9 mouse cellular contexts compared by ENCODE assay signal in the genomic region with DNA sequence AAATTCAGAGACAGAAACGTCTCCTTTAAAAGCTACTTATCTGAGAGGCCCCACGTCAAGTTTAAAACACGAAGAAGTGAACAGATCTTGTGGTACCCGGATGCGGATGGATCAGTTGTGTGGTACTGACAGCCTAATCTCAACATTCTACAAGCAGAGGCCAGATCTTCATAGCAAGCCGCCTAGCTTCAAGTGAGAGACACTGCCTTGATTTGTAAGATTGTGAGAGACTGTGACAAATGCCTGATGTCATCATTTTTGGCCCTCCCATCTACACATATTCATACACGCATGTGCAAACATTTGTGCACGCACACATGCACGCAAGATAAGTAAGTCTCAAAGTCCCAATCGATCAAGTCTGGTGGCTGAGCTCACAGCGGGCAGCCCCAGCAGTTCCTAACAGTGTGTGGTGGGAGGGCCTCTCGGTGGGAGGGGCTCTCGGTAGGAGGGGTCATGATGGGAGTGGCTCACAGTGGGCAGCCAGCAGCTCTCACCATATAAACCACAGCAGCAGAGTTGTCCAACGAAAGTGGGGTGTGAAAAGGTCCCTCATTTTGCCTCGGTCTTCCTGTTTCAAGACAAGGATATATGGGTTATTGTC. TPM values are rescaled to one million over a fixed set of nuclear protein-coding genes. Genes with fewer than 3 reads are reported as not detected.
A peak's percentile ranks its signal among the peaks of the same experiment; 100 is the strongest.
DNase-seq lines count a peak whose midpoint lies in the region; ATAC-seq and TF ChIP-seq lines count a peak whose summit lies in the region.
"Had no signal": no experiment of that assay in that cellular context is flagged by ENCODE, and none has a peak within 500 bp of the region (broad histone marks: within the 10 kb centered on the region; RNA-seq: fewer than 3 reads in every experiment).

No protein-coding gene starts in this region.

- intact Hi-C loops in heart, postnatal 25 days (cut with DNase I), result no loop called here

- peak; percentile 9 to 17 for DNase-seq in heart, adult 18-20 months
- DNase-seq in heart, postnatal 25 days (ENCODE audit: low spot score), result no peak
- peak; percentile 74 for DNase-seq in CH12.LX (ENCODE audit: extremely low read depth)
- peak; percentile 84 for DNase-seq in lung, postnatal 10 days
- DNase-seq in layer of hippocampus, postnatal 36 days, result no peak
- DNase-seq in layer of hippocampus, adult 8-10 months (ENCODE audit: low spot score in 2 of 2), result no peak

- no peak for TF ChIP-seq CTCF in CH12.LX (conservative IDR thresholded peaks at IDR 0.05 in 1 of 2, IDR thresholded peaks at IDR 0.05 in 1 of 2; ENCODE audit: low read depth in 2 of 2, low read length in 2 of 2)

- in situ Hi-C loops in CH12.LX (cut with MboI; ENCODE audit: low pct_ligation_motif_present, low pct_unique_long_range_greater_than_20kb, low sequenced_read_pairs), result no loop called here

- H3K27me3 ChIP-seq in CH12.LX (replicated peaks), result peaks cover 3% of the 10 kb centered on the region
- H3K27me3 ChIP-seq in embryonic facial prominence, embryonic 12.5 days, result no peaks in the 10 kb centered on the region
- no peaks in the 10 kb centered on the region for H3K27me3 ChIP-seq in kidney, embryonic 16.5 days (ENCODE audit: insufficient read depth, low read length)
- H3K27me3 ChIP-seq: neural tube, embryonic 13.5 days had no signal

- peak; percentile 56; the same call in 1 of the 2 replicates for ATAC-seq in embryonic facial prominence, embryonic 12.5 days (ENCODE audit: insufficient number of reproducible peaks, insufficient read depth, low FRiP score, low TSS enrichment)
- ATAC-seq in kidney, embryonic 16.5 days (ENCODE audit: low FRiP score, low TSS enrichment), result peak; percentile 90

- 22% methylated on average over 15 of the region's 15 CpGs for WGBS in embryonic facial prominence, embryonic 12.5 days
- WGBS in kidney, embryonic 16.5 days, result 17% methylated on average over 15 of the region's 15 CpGs

- H3K36me3 ChIP-seq in CH12.LX (replicated peaks in 1 of 2; ENCODE audit: control insufficient read depth in 1 of 2, insufficient read depth in 1 of 2, low read length in 1 of 2), result no peaks in the 10 kb centered on the region
- no peaks in the 10 kb centered on the region for H3K36me3 ChIP-seq in embryonic facial prominence, embryonic 12.5 days
- no peaks in the 10 kb centered on the region for H3K36me3 ChIP-seq in kidney, embryonic 16.5 days (ENCODE audit: insufficient read depth, low read length)

- no peak for TF ChIP-seq RAD21 in CH12.LX (IDR thresholded peaks at IDR 0.05; ENCODE audit: low read depth, low read length)

- dilution Hi-C loops in CH12.LX (cut with MboI; ENCODE audit: extremely low pct_ligation_motif_present, extremely low pct_unique_long_range_greater_than_20kb, low sequenced_read_pairs), result no loop called here

- no peak overlapping the region for H3K4me3 ChIP-seq in CH12.LX (replicated peaks in 1 of 3; ENCODE audit: low read depth in 2 of 3, low read length in 2 of 3, poor library complexity in 1 of 3)
- no peak overlapping the region for H3K4me3 ChIP-seq in embryonic facial prominence, embryonic 12.5 days
- no peak overlapping the region for H3K4me3 ChIP-seq in kidney, embryonic 16.5 days (ENCODE audit: low read length)
- H3K4me3 ChIP-seq: neural tube, embryonic 13.5 days had no signal

- peaks cover 4 to 14% of the 10 kb centered on the region in 2 experiments for H3K4me1 ChIP-seq in CH12.LX (ENCODE audit: control insufficient read depth in 1 of 2, insufficient read depth in 2 of 2)
- H3K4me1 ChIP-seq in embryonic facial prominence, embryonic 12.5 days, result peaks cover 9% of the 10 kb centered on the region
- peaks cover 3% of the 10 kb centered on the region; the same call in 1 of the 2 replicates for H3K4me1 ChIP-seq in kidney, embryonic 16.5 days (ENCODE audit: insufficient read depth, low read length)
- H3K4me1 ChIP-seq: neural tube, embryonic 13.5 days had no signal

- H3K27ac ChIP-seq in CH12.LX (ENCODE audit: insufficient read depth, low read depth), result no peak overlapping the region
- no peak overlapping the region for H3K27ac ChIP-seq in embryonic facial prominence, embryonic 12.5 days
- H3K27ac ChIP-seq in kidney, embryonic 16.5 days (ENCODE audit: low read length), result no peak overlapping the region
- H3K27ac ChIP-seq: neural tube, embryonic 13.5 days had no signal

- TF ChIP-seq POLR2A in CH12.LX (IDR thresholded peaks at IDR 0.05; ENCODE audit: low read depth, low read length), result no peak

- H3K79me2 ChIP-seq in CH12.LX (replicated peaks; ENCODE audit: control insufficient read depth, extremely low read depth, insufficient read depth, poor library complexity, severe bottlenecking), result no peaks in the 10 kb centered on the region

- peak overlapping the region; percentile 5; the same call in 1 of the 2 replicates for H3K9ac ChIP-seq in CH12.LX (ENCODE audit: insufficient read depth, low read depth)
- no peak overlapping the region for H3K9ac ChIP-seq in embryonic facial prominence, embryonic 12.5 days
- H3K9ac ChIP-seq in kidney, embryonic 16.5 days (replicated peaks; ENCODE audit: low read length), result no peak overlapping the region
- H3K9ac ChIP-seq: neural tube, embryonic 13.5 days had no signal

- no peak for TF ChIP-seq EP300 in CH12.LX (IDR thresholded peaks at IDR 0.05; ENCODE audit: low read length)

- H3K4me2 ChIP-seq in CH12.LX (ENCODE audit: insufficient read depth, low read depth, poor library complexity, severe bottlenecking), result peak overlapping the region; percentile 48
- H3K4me2 ChIP-seq in embryonic facial prominence, embryonic 12.5 days (replicated peaks), result 0 out of 2 replicates have a peak overlapping the region, but pooled peaks have one; percentile 18
- peak overlapping the region; percentile 18; the same call in 1 of the 2 replicates for H3K4me2 ChIP-seq in kidney, embryonic 16.5 days (replicated peaks; ENCODE audit: low read depth, low read length)
- H3K4me2 ChIP-seq: neural tube, embryonic 13.5 days had no signal

- no peaks in the 10 kb centered on the region for H3K9me3 ChIP-seq in CH12.LX (replicated peaks; ENCODE audit: low read length)
- no peaks in the 10 kb centered on the region for H3K9me3 ChIP-seq in embryonic facial prominence, embryonic 12.5 days
- H3K9me3 ChIP-seq in kidney, embryonic 16.5 days (ENCODE audit: low read length), result no peaks in the 10 kb centered on the region
- H3K9me3 ChIP-seq: neural tube, embryonic 13.5 days had no signal

TF ChIP-seq in CH12.LX, 34 proteins besides CTCF, POLR2A, EP300 and RAD21:
- no peak for TF ChIP-seq MAFK (IDR thresholded peaks at IDR 0.05; ENCODE audit: insufficient replicate concordance, low read length)
- TF ChIP-seq SIN3A (IDR thresholded peaks at IDR 0.05; ENCODE audit: low read length), result 0 out of 2 replicates have a peak, but pooled peaks have one; percentile 20
- TF ChIP-seq BHLHE40 (IDR thresholded peaks at IDR 0.05; ENCODE audit: low read depth, low read length), result peak; percentile 48

RNA-seq across cellular contexts. Expression of gene Usp30, which starts 23.8 kb away (rescaled TPM):
- total RNA-seq in heart, adult 18-20 months (2021), result 10 to 100 TPM; 10.4 to 11.6 TPM
- total RNA-seq in heart, postnatal 25 days (2021), result 10 to 100 TPM in 1 of 2 experiments, 1 to 10 TPM in 1; 9.9 to 11.1 TPM
- total RNA-seq in CH12.LX (2012; rRNA removed) (11.5 and 13.0 TPM in 2 replicates), CH12.LX (2014; rRNA removed) (13.0 and 15.5 TPM in 2 replicates)
- 14.5 and 16.1 TPM in 2 replicates for polyA plus RNA-seq in CH12.LX (2012; ENCODE audit: insufficient read length, low read depth)
- polyA plus RNA-seq in embryonic facial prominence, embryonic 12.5 days (2016; fragmentation: Nextera tagmentation; extraction: Ambion mirVana), result 16.3 and 17.1 TPM in 2 replicates
- polyA plus RNA-seq in kidney, embryonic 16.5 days (2015; fragmentation: Nextera tagmentation; extraction: Ambion mirVana), result 12.0 and 14.0 TPM in 2 replicates
- 10 to 100 TPM; 37.8 to 39.3 TPM for total RNA-seq in layer of hippocampus, postnatal 36 days (2021)
- 10 to 100 TPM; 39.5 to 52.3 (median 45.2) TPM for total RNA-seq in layer of hippocampus, adult 8-10 months (2022)

RNA-seq across cellular contexts. Expression of gene Dao, which starts 37.9 kb away (rescaled TPM):
- not detected for total RNA-seq in heart, adult 18-20 months (2021)
- total RNA-seq in heart, postnatal 25 days (2021), result not detected
- total RNA-seq in CH12.LX (2012; rRNA removed), result 0.97 and 1.4 TPM in 2 replicates
- 1.9 TPM in 2 replicates for total RNA-seq in CH12.LX (2014; rRNA removed)
- polyA plus RNA-seq in CH12.LX (2012; ENCODE audit: insufficient read length, low read depth), result 3.6 TPM in 2 replicates
- polyA plus RNA-seq in embryonic facial prominence, embryonic 12.5 days (2016; fragmentation: Nextera tagmentation; extraction: Ambion mirVana), result not detected in 2 replicates
- 20.4 and 22.5 TPM in 2 replicates for polyA plus RNA-seq in kidney, embryonic 16.5 days (2015; fragmentation: Nextera tagmentation; extraction: Ambion mirVana)
- under 1 TPM; 0.22 to 0.28 TPM for total RNA-seq in layer of hippocampus, postnatal 36 days (2021)
- total RNA-seq in layer of hippocampus, adult 8-10 months (2022), result under 1 TPM in 1 of 4 experiments, not detected in 3; 0.31 TPM
- polyA plus RNA-seq: neural tube, embryonic 13.5 days had no signal

RNA-seq across cellular contexts. Expression of gene Ssh1, which starts 47.7 kb away (rescaled TPM):
- total RNA-seq in heart, adult 18-20 months (2021), result 10 to 100 TPM; 13.5 to 13.6 TPM
- total RNA-seq in heart, postnatal 25 days (2021), result 10 to 100 TPM; 13.4 to 16.9 TPM
- total RNA-seq in CH12.LX (2012; rRNA removed), result 5.6 and 8.2 TPM in 2 replicates
- 2.3 and 3.0 TPM in 2 replicates for total RNA-seq in CH12.LX (2014; rRNA removed)
- 8.1 and 8.9 TPM in 2 replicates for polyA plus RNA-seq in CH12.LX (2012; ENCODE audit: insufficient read length, low read depth)
- 18.1 and 20.4 TPM in 2 replicates for polyA plus RNA-seq in embryonic facial prominence, embryonic 12.5 days (2016; fragmentation: Nextera tagmentation; extraction: Ambion mirVana)
- 15.0 and 16.7 TPM in 2 replicates for polyA plus RNA-seq in kidney, embryonic 16.5 days (2015; fragmentation: Nextera tagmentation; extraction: Ambion mirVana)
- total RNA-seq in layer of hippocampus, postnatal 36 days (2021), result 10 to 100 TPM; 27.9 to 30.9 TPM
- total RNA-seq in layer of hippocampus, adult 8-10 months (2022), result 10 to 100 TPM; 27.9 to 32.3 (median 29.3) TPM

RNA-seq across cellular contexts. Expression of gene Svop, which starts 49.9 kb away (rescaled TPM):
- not detected for total RNA-seq in heart, adult 18-20 months (2021)
- not detected for total RNA-seq in heart, postnatal 25 days (2021)
- 0.38 and 1.1 TPM in 2 replicates for total RNA-seq in CH12.LX (2012; rRNA removed)
- 0.20 and 0.31 TPM in 2 replicates for total RNA-seq in CH12.LX (2014; rRNA removed)
- polyA plus RNA-seq in CH12.LX (2012; ENCODE audit: insufficient read length, low read depth), result 0.40 and 0.51 TPM in 2 replicates
- 3.3 and 5.6 TPM in 2 replicates for polyA plus RNA-seq in embryonic facial prominence, embryonic 12.5 days (2016; fragmentation: Nextera tagmentation; extraction: Ambion mirVana)
- polyA plus RNA-seq in kidney, embryonic 16.5 days (2015; fragmentation: Nextera tagmentation; extraction: Ambion mirVana), result 0.36 and 0.42 TPM in 2 replicates
- total RNA-seq in layer of hippocampus, postnatal 36 days (2021), result 100 to 1,000 TPM; 170 to 175 TPM
- 100 to 1,000 TPM; 146 to 171 (median 153) TPM for total RNA-seq in layer of hippocampus, adult 8-10 months (2022)

Comparison
In these comparisons a context has a peak if more than half of its experiments do, and no peak if none do; other contexts are left out.
1. DNase-seq: peak in heart, adult 18-20 months (2 of 2), CH12.LX (single experiment) and lung, postnatal 10 days (single experiment); none in heart, postnatal 25 days (single experiment), layer of hippocampus, postnatal 36 days (0 of 2) and layer of hippocampus, adult 8-10 months (0 of 2).
2. Peak in every context shown above with its lines, with median percentiles within 50 percentile points of each other: H3K4me2 ChIP-seq.